Mouse (Mus musculus) liver, adult 2 months (tissue): Measurements from ENCODE around the gene Lclat1.

Experiments used
- CTCF ChIP-seq: fragments of 200-500 bp; IDR thresholded peaks from 2 replicates; pipeline ENCODE4 v1.5.1; 2011; ENCODE audit warnings: low read depth, low read length, control low read depth
- POLR2A ChIP-seq: fragments of 200-500 bp; IDR thresholded peaks from 2 replicates; pipeline ENCODE4 v1.6.1; 2011; ENCODE audit warnings: low read length, control low read depth; ENCODE audit not compliant: insufficient read depth; ENCODE audit errors: extremely low read depth

DNA sequence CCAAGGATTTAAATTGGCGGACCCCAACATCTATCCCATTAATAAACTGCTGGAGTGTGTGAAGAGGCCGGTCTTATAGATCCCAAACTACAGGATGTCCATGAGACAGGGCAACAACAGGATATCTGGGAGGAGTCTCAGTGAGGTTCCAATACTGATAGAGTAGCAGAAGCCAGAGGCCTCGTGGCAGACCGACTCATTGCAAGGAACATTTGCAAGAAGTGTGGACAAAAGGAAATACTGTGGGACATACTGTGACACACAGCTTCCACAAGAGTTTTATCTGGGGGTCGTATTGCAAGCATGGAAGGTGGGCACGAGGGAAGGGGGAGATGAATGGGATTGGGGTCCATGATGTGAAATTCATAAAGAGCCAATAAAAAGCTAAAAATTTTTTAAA, 86.4 kb downstream of the Lclat1 start:
- TF ChIP-seq CTCF (no peak), POLR2A (no peak)
